Mouse (Mus musculus): ENCODE measurements around the gene Pld2. TPM values are rescaled to one million over a fixed set of nuclear protein-coding genes. Genes with fewer than 3 reads are reported as not detected.
"Not testable (repeated sequence)": the region's sequence is repeated elsewhere in the genome, so short reads cannot be mapped to it uniquely, and the experiment has no call there.

Pld2 gene
- total RNA-seq, 1 experiment from 2014 or later, result 4.3 TPM

- ATAC-seq (ENCODE audit: extremely low read depth, insufficient number of reproducible peaks, low FRiP score, poor library complexity, severe bottlenecking), result not testable (repeated sequence)
These were observed 16.4 kb upstream of the Pld2 start for GRCm38 (mm10) chr11:70523306-70523989.

DNA sequence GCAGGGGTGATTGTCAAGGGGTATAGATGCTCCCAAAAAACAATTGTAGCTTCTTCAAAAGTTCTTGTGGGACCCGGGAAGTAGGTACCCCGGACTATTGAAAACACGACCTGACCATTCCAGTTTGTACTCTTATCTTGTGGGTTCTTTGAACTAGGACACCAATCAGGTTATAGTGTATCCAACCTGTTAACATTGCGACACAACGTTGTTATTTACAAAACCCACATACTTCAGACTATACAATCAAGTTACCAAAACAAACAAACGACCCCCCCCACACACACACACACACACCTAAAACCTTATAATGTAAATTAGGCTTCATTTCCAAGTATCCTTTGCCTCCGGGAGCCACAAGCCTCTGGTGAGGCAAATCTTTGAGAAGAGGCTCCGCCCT lies 15.1 kb upstream of the Pld2 start:
- no peak for ATAC-seq (ENCODE audit: extremely low read depth, insufficient number of reproducible peaks, low FRiP score, poor library complexity, severe bottlenecking)

GRCm38 (mm10) chr11:70525184-70525678 lies 14.6 kb upstream of the Pld2 start, which contains the start of gene Psmb6:
Psmb6 (plus strand) TSS chr11:70525367.
- ATAC-seq (ENCODE audit: extremely low read depth, insufficient number of reproducible peaks, low FRiP score, poor library complexity, severe bottlenecking), result peak; percentile 99

- ATAC-seq (ENCODE audit: extremely low read depth, insufficient number of reproducible peaks, low FRiP score, poor library complexity, severe bottlenecking), result no peak
These were observed 14.1 kb upstream of the Pld2 start for GRCm38 (mm10) chr11:70525726-70526125.

DNA sequence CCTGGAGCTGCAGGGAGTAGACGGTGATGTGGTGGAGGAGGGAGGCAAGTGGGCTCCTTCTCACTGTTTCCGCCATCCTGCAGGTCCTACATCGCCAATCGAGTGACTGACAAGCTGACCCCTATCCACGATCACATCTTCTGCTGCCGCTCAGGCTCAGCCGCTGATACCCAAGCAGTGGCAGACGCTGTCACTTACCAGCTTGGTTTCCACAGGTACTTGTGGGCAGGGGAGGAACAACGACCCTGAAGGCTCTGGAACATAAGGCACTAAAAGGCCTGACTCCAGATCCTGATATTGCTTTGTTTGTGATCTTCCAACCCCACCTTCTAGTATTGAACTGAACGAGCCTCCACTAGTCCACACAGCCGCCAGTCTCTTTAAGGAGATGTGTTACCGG lies 13.7 kb upstream of the Pld2 start:
- no peak for ATAC-seq (ENCODE audit: extremely low read depth, insufficient number of reproducible peaks, low FRiP score, poor library complexity, severe bottlenecking)

DNA sequence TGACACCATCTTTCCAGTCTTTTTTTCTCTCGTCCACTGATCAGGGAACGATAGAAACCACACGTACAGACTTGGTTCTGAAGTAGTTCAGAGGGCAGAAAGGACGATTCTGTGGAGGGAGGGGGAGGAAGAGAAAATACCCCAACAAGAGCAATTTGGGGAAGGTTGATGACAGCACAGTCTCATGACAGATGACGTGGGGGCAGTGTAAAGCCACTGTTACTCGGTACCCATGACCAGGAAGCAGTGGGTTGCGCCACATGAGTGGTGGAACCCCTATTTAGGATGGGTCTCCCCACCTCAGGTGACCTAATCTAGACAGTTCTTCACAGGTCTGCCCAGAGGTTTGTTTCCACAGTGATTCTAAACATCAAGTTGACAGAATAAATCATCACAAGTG lies 11.3 kb upstream of the Pld2 start:
- no peak for ATAC-seq (ENCODE audit: extremely low read depth, insufficient number of reproducible peaks, low FRiP score, poor library complexity, severe bottlenecking)

- ATAC-seq (ENCODE audit: extremely low read depth, insufficient number of reproducible peaks, low FRiP score, poor library complexity, severe bottlenecking), result not testable (repeated sequence)
These were observed 8.8 kb upstream of the Pld2 start for GRCm38 (mm10) chr11:70531065-70531464.

DNA sequence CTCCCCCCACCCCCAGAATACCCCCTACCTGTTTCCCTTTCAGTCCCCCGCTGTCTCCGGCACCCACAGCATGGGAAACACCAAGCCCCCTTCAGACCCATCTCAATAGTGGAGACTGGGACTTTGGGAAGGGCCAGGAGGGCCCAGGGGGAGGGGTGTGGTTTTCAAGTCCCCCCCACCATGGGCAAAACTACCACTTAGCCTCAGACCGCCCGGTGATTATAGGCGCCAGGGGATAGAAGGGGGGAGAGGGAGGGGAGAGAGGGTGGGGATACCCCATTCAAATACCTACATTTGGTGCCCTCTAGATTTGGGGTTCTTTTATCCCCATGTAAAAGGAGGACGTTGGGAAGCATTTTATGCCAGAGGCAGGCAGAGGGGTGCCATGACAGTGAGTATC lies 7.0 kb upstream of the Pld2 start, which contains the start of gene Gm40193:
Gm40193 (minus strand) TSS at position 101 of the 400 bp plus-strand sequence.
- ATAC-seq (ENCODE audit: extremely low read depth, insufficient number of reproducible peaks, low FRiP score, poor library complexity, severe bottlenecking), result no peak

- ATAC-seq (ENCODE audit: extremely low read depth, insufficient number of reproducible peaks, low FRiP score, poor library complexity, severe bottlenecking), result no peak
These were observed 441 bp upstream of the Pld2 start for GRCm38 (mm10) chr11:70539423-70539822.

GRCm38 (mm10) chr11:70540928-70541327 lies 1.1 kb downstream of the Pld2 start:
- no peak for ATAC-seq (ENCODE audit: extremely low read depth, insufficient number of reproducible peaks, low FRiP score, poor library complexity, severe bottlenecking)

GRCm38 (mm10) chr11:70541415-70541814 lies 1.6 kb downstream of the Pld2 start:
- no peak for ATAC-seq (ENCODE audit: extremely low read depth, insufficient number of reproducible peaks, low FRiP score, poor library complexity, severe bottlenecking)

DNA sequence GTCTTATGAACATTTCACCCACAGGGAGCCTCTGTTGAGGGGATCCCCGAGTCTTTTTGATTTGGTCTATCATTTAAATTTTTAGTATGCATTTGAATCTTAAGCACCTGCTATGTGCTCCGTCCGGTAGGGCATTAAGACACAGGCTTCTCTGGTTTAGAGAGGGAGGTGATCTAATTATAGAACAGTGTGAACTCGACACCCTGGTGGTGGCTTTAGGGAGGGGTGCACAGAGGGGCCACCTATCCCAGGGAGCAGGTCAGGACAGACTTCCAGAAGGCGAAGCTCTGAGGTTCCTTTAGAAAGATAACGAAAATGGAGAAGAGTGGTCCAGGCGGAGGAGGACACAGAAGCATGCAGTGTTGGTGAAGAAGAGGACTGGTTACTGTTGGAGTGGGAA lies 4.6 kb downstream of the Pld2 start:
- ATAC-seq (ENCODE audit: extremely low read depth, insufficient number of reproducible peaks, low FRiP score, poor library complexity, severe bottlenecking), result no peak

DNA sequence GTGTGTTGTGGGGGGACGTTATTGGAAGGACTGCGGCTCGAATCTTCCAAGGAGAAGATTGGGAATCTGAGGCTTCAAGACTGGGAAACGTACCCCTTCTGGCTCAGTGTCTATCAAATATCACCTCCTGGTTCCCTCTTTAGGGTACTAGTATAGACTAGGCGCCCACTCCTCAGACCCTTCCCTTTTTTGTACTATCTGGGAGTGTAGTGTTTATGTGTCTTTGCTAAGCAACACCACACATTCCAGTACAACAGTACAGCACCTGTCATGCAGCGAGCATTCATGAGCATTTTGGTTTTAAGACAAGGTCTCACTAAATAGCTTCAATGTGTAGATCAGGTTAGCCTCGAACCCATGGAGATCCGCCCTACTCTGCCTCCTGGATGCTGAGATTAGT lies 11.7 kb downstream of the Pld2 start:
- no peak for ATAC-seq (ENCODE audit: extremely low read depth, insufficient number of reproducible peaks, low FRiP score, poor library complexity, severe bottlenecking)

GRCm38 (mm10) chr11:70553940-70554339 lies 14.1 kb downstream of the Pld2 start:
- ATAC-seq (ENCODE audit: extremely low read depth, insufficient number of reproducible peaks, low FRiP score, poor library complexity, severe bottlenecking), result no peak

- ATAC-seq (ENCODE audit: extremely low read depth, insufficient number of reproducible peaks, low FRiP score, poor library complexity, severe bottlenecking), result no peak
These were observed 17.7 kb downstream of the Pld2 start for GRCm38 (mm10) chr11:70557545-70557944.

DNA sequence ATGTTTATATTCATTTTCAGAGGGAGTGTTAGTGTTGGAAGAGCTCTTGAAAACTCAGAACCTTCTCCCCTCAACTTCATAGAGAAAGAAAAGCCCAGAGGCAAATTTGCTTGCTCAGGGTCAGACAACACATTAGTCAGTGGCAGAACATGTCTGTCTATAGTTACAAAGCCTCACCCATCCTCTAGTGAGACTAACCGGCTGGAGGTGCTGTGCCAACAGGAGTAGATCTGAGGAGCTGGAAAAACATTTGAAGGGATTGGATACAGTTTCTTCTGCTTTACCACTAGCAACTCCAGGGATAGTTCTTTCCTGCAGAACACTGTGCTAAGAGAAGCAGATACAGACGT lies 22.0 kb downstream of the Pld2 start:
- no peak for ATAC-seq (ENCODE audit: extremely low read depth, insufficient number of reproducible peaks, low FRiP score, poor library complexity, severe bottlenecking)

- peak; percentile 35 for ATAC-seq (ENCODE audit: extremely low read depth, insufficient number of reproducible peaks, low FRiP score, poor library complexity, severe bottlenecking)
These were observed 22.6 kb downstream of the Pld2 start, which contains the start of gene Mink1 for GRCm38 (mm10) chr11:70562287-70562994. Mink1 (plus strand) TSS chr11:70562881.

GRCm38 (mm10) chr11:70562995-70563469 lies 23.2 kb downstream of the Pld2 start:
- no peak; the same call in 1 of the 2 replicates for ATAC-seq (ENCODE audit: extremely low read depth, insufficient number of reproducible peaks, low FRiP score, poor library complexity, severe bottlenecking)

DNA sequence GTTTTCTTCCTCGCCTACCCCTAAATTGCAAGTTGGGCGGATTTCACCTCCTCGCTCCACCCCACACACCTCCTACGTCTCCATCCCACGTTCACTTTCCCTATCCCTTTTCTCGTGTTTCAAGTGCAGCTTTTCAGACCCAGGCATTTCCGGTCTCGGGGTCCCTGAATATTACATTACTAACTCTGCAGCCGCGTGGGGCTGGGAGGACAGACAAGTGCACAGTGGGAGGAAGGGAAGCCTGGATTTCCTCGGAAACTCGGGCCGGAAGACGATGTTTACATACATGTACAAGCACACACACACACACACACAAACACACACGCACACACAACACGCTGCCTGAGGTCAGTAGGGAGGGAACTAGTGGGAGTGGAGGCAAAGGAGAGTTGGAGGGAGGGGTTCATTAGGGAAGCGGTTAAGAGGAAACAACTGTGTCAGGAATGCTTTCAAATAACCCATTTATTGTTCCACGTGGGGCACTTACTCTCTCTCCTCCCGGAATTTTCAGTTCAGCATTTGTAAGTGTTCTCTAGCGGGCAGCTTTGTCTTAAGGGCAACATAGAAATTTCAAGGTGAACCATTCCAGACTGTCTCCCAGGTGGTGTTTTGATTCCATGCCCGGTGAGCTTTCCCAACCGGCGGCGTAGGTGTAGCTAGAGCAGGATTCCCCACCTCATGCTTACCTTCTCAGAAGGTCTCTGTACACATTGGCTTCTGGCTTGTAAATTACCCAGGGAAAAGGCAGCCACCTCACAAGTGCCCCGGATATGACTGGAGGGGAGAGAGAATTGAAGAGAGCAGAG lies 23.8 kb downstream of the Pld2 start:
- ATAC-seq (ENCODE audit: extremely low read depth, insufficient number of reproducible peaks, low FRiP score, poor library complexity, severe bottlenecking), result no peak
